Mouse (Mus musculus): ENCODE results near the gene Gm49384. TPM values are rescaled to one million over a fixed set of nuclear protein-coding genes. Genes with fewer than 3 reads are reported as not detected.

Gene Gm49384
- total RNA-seq (2015; ENCODE audit: low replicate concordance), result 3.1 and 4.6 TPM in 2 replicates
- 7.0 and 8.5 TPM in 2 replicates for total RNA-seq (2017; ENCODE audit: low replicate concordance)

DNA sequence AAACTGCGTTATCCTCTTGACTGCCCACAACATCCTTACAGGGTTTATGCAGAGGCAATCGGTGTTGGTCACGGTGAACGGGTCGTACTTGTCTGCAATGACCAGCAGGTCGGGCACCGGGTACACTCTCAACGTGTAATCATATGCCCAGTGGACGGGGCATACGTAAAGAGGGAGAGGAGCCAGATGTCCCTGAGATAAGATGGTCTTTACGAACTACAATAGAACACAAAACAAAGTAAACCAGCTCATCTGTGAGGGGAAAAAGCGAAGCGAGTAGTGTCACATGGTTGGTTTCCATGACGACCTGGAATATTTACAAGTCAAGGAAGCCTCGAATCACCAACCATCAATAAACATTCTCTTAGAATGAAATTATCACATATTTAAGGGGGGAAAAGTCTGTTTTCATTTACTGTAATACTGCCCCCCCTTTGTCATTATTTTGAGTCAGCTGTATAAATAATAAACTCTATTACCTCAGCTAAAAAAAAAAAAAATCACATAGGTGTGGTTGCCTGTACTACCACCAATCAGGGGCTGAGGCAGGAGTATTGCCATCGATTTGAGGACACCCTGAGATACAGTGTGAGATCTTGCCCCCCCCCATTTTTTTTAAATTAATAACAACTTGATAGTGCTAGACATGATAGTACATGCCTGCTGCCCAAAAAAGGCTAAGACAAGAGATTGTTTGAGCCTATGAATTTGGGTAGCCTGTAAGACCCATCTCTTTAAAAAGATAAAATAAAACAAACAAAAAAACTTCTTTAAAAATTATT lies at the start of gene Gm49384:
Gm49384 (minus strand) TSS at position 216 of the 782 bp plus-strand sequence.
- no peak for ATAC-seq (replicated peaks; ENCODE audit: low FRiP score, poor library complexity, severe bottlenecking)

DNA sequence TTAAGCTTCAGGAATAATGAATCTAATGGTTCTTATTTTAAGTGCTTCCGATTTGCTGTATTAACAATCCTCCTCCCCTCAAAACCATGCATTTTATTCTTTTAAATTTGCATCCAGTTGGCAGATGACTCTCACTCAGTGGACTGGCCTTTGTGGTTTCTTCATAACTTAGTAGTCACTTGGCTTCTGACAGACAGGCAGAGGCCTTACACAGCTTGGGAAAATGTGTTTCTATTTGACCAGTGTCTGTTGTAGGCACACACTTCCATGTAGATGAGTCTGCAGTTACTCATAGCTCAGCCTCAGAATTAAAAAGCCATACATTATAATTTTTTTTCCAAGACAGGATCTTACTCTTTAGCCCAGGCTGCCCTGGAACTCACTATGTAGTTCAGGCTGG lies 49.7 kb upstream of the Gm49384 start:
- ATAC-seq (replicated peaks; ENCODE audit: low FRiP score, poor library complexity, severe bottlenecking), result no peak

GRCm38 (mm10) chr12:69250756-69251155 lies 46.7 kb upstream of the Gm49384 start:
- ATAC-seq (replicated peaks; ENCODE audit: low FRiP score, poor library complexity, severe bottlenecking), result no peak

GRCm38 (mm10) chr12:69249766-69250165 lies 45.7 kb upstream of the Gm49384 start:
- no peak for ATAC-seq (replicated peaks; ENCODE audit: low FRiP score, poor library complexity, severe bottlenecking)

DNA sequence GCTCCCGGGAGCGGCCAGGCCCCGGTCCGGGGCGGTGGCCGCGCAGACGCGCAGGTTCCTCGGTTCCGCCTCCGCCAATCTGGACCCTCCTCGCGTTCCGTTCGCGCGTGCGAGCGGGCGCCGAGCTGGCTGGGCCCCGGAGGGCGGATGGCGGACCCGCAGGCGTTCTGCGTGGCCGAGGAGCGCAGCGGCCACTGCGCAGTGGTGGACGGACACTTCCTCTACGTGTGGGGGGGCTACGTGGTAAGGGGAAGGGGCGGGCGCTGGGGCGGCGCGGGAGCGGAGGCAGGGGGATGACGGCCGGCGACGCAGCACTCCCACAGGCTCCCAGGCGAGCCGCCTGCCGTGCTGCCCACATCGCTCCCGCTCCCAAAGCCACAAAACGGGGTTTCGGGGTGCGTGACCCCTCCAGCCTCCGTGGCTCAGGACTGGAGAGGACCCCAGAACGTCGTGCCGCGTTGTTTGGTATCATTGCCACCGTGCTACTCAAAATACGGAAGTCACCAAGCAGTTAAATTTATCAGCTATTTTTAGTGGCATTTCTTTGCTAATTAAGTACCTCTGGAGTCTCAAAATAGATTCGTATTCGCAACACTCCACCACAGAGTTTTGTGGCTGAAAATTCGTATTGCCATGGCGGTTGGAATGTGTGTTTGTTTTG lies 37.8 kb upstream of the Gm49384 start:
- peak; percentile 71 for ATAC-seq (replicated peaks; ENCODE audit: low FRiP score, poor library complexity, severe bottlenecking)

DNA sequence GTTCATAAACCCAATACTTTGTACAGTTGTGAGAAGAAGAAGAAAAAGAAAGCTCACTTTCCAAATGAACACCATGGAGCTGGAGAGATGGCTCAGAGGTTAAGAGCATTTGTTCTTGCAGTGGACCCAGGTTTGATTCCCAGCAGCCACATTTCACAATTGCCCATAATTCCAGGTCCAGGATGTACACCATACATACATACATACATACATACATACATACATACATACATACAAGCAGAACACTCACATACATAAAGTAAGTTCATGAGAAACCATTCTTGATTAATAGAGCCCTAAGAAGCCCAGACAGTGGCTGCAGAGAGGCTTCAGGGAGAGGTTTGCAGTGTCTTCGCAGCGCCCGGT lies 37.3 kb upstream of the Gm49384 start:
- ATAC-seq (replicated peaks; ENCODE audit: low FRiP score, poor library complexity, severe bottlenecking), result no peak

- ATAC-seq (replicated peaks; ENCODE audit: low FRiP score, poor library complexity, severe bottlenecking), result no peak
Measured at GRCm38 (mm10) chr12:69240876-69241275, 36.8 kb upstream of the Gm49384 start, which contains the start of gene Klhdc1. TSS of gene Klhdc1 (plus strand) at chr12:69241176.

GRCm38 (mm10) chr12:69238284-69238683 lies 34.2 kb upstream of the Gm49384 start:
- ATAC-seq (replicated peaks; ENCODE audit: low FRiP score, poor library complexity, severe bottlenecking), result no peak

GRCm38 (mm10) chr12:69235782-69236181 lies 31.7 kb upstream of the Gm49384 start:
- no peak for ATAC-seq (replicated peaks; ENCODE audit: low FRiP score, poor library complexity, severe bottlenecking)

GRCm38 (mm10) chr12:69229251-69229650 lies 25.2 kb upstream of the Gm49384 start:
- ATAC-seq (replicated peaks; ENCODE audit: low FRiP score, poor library complexity, severe bottlenecking), result no peak

DNA sequence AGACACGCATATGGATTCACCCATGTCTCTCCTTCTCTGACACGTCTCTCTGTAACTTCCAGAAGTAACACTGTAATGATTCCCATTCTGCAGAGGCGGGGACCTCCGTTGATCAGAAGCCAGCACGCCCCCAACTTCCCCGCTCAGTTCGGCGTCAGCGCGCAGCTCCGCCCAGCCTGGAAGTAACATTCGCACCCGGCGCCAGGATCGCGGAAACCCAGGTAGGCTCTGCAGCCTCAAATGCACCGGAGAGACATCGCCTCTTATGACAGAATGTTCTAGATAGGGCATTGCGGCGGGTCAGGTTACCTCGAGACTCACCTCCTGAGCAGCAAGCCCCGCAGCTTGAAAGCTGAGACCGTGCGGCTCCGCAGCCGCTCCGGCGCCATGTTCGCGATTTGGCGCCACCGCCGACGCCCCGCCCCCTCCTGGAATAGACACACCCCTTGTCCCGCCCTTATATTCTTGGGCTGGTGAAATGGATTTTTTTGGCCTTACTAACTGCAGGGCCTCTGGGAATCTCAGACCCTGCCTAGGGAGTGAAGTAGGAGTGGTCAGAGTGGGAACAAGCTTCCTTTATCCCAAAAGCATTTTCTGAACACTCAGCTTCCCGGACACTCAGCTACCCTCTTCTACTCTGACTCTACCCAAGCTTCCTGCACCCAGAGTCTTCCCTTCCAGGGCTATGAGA lies 23.9 kb upstream of the Gm49384 start, which contains the start of gene Pole2:
Pole2 (minus strand) TSS at position 420 of the 691 bp plus-strand sequence.
- ATAC-seq (replicated peaks; ENCODE audit: low FRiP score, poor library complexity, severe bottlenecking), result peak; percentile 94

GRCm38 (mm10) chr12:69220613-69221277 lies 16.7 kb upstream of the Gm49384 start:
- ATAC-seq (replicated peaks; ENCODE audit: low FRiP score, poor library complexity, severe bottlenecking), result no peak

DNA sequence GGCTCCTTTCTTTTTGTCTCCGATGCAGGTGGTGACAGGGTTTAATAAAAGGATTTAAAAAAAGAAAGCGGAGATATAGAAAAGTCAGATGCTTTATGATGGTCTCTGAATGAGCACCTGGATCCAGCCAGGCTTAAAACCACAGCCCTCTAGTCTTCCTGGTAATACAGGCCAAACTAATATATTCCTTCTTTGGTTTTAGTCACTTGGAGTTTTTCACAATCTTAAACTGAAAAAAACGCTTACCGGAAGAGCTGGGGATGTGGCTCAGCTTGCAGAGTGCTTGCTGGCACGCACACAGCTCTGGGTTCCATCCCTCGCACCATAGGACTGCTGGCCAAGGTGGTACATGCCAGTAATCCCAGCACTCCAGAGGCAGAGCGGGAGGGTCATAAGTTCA lies 12.5 kb upstream of the Gm49384 start:
- no peak for ATAC-seq (replicated peaks; ENCODE audit: low FRiP score, poor library complexity, severe bottlenecking)

- no peak for ATAC-seq (replicated peaks; ENCODE audit: low FRiP score, poor library complexity, severe bottlenecking)
Measured at GRCm38 (mm10) chr12:69215000-69215785, 11.1 kb upstream of the Gm49384 start.

DNA sequence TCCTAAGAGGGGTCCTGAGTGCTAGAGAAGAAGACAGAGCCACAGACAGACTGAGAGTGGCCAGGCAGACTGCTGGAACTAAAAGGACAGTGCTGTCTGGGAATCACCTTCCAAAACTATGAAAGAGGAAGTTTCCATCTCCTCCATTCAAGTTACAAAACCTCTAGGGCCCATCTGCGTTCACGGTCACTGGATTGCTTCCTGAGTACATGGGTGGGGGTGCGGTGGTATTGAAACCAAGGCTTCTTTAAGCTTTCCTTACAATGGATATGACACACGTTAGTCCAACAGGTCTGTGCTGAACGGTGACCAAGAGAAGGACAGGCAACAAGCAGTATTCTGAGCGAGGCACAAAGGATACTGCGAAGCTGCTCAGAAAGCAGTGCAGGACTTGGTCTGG lies 10.3 kb upstream of the Gm49384 start:
- ATAC-seq (replicated peaks; ENCODE audit: low FRiP score, poor library complexity, severe bottlenecking), result no peak

GRCm38 (mm10) chr12:69213186-69213777 lies 9.2 kb upstream of the Gm49384 start:
- ATAC-seq (replicated peaks; ENCODE audit: low FRiP score, poor library complexity, severe bottlenecking), result no peak

DNA sequence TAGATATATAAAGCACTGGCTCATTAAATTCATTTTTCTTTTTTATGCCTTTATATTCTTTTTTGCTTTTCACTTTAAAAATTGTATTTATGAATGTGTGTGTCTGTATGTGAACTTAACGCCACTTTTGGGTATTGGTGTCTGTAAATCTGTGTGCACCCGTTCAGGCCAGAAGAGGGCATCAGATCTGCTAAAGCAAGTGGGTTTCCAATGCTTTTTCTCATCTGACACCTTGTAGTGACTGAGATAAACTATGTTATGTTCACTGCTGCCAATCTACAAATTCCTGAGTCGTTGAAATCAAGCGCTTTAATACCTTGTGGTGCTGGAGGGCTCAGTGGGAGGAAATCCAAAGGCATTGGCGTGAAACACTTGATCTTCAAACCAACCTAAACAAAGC lies 7.0 kb upstream of the Gm49384 start:
- no peak for ATAC-seq (replicated peaks; ENCODE audit: low FRiP score, poor library complexity, severe bottlenecking)

DNA sequence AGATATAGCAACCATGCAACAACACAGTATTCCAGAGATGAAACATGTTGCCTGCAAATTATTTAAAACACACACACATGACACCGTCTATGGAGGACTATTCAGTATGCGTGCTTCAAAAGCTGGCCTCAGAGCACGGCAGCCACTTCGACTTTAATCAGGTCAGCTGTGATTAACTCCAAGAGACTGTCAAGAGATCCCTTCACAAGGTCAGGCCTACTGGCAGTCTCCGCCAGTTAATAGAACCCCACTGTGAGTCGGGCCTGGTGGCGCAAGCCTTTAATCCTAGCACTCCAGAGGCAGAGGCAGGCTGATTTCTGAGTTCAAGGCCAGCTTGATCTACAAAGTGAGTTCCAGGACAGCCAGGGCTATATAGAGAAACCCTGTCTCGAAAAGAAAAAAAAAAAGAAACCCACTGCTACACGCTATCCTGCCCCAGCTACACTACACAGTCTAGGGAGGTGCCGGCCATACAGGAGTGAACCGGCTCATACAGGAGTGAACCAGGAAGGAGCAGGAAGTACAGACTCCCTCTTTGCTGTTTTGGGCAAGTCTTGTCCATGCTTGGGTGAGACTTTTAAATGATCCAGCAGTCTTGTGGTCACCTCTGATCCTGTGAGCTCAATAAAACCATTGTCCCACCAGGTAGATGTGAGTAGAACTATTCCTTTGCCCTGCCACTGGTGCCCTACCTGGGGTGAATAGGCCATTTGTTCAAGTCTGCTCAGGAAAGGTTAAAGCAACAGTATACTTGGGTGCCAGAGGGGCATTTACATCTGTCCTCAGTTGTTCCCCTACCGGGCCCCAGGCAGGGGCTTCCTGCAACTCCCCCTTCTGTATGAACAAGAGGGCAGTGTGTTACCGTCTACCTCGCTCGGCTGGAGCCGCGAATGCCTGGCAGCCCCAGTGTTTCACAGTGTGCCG lies 6.3 kb upstream of the Gm49384 start:
- no peak for ATAC-seq (replicated peaks; ENCODE audit: low FRiP score, poor library complexity, severe bottlenecking)
